Mouse (Mus musculus) cerebellum, postnatal 25 days (tissue): ENCODE results near the gene Slit3.

Source experiments
- DNase-seq, 2 experiments: peaks; one replicate each; pipeline ENCODE4 v3.0.0; 2021; ENCODE audit warnings: mixed read lengths in 2 of 2

Slit3 gene

DNA sequence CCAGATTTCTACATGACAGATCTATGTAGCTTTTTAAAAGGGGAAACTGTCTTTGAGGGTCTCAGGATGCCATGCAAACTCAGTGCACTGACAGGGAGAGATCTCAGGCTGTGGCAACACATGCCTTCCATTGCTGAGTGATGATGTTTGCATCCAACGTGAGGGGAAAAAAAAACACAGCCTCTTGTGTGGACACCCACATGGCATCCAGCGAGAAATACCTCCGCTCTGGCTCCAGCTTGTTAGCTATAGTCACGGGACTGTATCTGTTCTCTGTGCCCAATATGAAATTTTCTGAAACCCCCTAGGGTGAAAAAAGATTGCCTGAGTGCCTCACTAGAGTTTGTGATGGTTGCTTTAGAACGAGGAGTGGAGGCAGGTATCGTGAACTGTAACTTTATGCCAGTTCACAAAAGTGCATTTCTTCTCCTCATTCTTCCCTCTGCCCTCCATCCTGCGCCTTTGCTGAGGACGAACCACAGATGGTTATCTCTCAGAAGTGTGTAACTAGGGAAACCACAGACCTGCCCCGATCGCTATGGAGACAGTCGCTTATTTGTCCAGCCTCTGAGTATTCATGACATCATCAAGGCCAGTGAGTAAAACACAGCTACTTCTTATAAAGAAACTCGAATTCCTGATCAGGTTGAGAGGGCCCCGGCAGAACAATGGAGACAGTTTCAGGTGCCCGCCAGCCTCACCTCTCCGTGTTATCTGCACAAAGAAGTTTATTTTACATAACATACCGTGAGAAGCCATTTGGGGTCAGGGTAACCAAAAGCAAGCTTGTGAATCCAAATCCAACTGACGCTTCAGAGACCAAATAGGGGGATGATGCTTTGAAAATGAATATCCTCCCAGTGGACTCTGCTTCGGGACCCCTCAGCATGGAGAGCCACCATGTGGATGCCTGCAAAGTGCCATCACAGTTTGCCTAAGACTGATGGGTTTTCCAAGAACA, 416.4 kb downstream of the Slit3 start:
- no peak for DNase-seq

DNA sequence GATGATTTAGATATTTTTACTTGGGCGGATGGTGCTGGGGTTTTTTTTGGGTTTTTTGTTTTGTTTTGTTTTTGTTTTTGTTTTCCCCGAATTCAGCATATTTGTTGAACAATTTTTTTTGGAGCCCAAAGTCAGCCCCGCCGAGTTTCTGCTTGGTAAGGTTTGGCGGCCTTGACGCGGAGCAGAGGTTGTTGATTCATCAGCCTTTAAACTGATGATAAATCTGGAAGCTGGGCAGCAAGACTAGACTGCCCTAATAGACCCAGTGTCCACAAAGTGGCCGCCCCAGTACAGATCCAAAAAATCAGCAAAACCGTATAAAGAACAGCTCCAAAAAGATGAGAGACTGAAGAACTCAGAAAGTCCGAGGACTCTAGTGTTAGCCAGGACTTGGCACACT, 421.7 kb downstream of the Slit3 start:
- DNase-seq = no peak

DNA sequence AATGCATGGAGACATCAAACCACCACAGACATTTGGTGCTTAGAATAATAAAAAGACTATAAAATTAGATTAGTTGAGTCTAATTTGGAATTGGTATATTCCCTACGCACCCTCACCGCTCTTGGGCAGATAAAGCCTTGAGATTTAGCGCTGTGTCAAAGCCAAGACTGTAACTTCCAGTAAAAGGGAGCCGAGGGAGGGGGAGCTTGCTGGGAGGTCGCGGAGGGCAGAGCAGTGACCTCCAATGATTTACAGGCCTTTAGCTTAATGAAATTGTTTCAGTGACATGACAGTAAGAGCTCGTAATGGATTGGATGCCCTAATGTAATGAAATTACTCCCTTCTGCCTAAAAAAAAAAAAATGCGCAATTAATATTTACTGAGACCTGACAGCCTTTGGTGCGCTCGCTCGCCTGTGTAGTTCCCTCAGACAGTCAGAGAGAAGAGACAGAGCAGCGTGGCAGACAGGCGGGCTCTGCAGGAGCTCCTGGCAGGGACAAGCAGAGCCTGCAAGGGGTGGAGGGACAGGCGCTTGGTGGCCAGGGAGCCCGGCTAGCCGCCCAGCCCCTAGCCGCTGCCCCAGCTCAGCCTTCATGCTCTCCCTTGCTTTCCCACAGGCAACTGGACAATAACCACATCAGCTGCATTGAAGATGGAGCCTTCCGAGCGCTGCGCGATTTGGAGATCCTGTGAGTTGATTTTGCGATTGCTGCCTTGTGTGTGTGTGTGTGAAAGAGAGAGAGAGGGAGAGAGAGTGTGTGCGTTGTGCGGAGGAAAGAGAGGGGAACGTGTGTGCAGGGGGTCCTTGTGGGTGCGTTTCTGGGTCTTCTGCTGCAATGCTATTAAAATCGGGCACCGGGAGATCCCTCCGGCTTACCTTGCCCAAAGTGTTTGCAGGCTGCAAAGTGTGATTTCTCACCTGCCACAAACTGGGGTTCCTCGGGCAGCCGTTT, 423.4 kb downstream of the Slit3 start:
- DNase-seq = peak; percentile 65 to 77

DNA sequence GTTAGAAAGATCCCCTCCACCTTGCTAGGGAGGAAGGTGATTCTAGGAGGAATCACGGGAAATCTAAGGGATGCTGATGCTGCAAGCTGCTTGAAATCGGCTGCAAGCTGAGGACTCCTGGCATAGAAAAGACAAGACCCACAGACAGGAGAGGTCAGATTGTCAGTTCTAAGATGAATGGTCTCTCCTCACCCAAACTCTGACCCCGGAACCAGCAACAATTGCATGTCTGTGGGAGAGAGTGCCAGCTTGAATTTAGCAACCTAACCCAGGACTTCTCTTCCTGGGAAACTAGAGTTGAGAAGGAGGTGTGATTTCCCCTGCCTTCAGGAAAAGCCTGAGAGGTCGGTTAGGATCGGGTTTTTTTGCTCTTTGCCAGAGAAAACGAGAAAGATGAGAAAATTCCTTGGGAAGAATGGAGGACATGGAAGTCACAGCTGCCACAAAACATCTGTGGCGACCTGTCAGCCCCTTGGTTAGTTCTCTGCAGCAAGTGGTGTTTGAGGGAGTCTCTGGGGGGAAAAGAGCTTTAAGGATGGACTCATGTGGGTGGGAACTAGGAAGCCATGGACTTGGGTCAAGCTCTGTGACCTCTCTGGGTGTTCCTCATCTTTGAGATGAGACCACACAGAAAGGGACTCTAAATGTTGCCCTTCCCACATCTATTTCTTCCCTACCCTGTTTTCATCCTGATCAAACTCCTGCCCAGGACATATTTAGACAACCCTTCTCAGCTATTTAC, 425.2 kb downstream of the Slit3 start:
- no peak for DNase-seq

DNA sequence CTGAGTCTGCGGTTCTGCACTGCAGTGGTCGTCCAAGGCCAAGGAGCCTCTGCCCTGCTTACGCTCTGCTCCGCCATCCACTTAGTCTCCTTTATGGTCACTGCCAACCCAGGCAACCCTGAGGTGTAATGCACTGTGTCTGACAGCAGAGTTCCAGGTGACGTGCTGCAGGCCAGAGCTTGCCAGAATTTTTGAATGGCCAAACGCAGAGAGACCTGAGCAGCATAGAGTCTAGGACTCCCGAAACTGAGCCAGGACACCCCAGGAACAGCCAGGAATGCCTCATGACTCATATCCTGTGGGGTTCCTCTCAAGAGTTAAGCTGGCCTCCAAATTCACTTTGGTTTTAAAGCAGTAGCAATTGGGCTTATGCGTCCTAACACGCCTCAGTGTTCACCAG, 429.0 kb downstream of the Slit3 start:
- peak; percentile 53 to 65 for DNase-seq

DNA sequence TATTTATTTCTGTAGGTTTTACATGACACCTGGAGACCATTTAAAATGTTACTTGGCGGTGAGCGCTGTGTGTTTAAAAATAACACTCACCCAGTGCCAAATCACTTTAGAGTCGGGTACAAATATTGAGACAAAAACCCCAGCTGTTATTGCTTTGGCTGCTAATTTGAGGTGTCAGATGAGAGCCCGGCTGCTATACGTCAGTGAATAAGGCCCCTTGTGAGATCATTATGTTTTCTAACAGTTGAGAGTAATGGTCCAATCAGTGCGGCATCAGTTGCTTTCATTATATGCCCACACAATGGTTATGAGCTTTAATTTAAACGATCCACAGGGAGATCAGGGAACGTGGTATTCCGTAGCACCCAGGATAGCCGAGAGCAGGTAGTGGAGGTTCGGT, 435.2 kb downstream of the Slit3 start:
- DNase-seq = no peak

DNA sequence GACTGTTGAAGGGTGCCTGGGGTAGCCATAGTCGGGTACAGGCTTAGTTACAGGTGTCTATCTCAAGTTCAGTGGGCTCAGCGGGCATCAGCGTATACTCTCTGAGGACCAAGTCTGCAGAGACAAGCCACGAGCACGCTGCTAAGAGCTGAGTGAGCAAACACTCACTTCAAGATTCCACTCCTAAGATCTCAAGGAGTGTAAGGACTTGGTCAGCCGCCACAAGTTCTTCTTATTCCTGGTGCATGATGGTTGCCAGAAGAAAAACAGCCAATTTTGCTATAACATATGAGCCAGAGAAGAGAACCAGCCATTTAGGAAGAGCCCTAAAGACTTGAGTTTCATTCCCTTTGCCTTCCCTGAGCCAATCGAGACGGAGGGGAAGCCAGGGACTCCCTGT, 436.5 kb downstream of the Slit3 start:
- DNase-seq = no peak

DNA sequence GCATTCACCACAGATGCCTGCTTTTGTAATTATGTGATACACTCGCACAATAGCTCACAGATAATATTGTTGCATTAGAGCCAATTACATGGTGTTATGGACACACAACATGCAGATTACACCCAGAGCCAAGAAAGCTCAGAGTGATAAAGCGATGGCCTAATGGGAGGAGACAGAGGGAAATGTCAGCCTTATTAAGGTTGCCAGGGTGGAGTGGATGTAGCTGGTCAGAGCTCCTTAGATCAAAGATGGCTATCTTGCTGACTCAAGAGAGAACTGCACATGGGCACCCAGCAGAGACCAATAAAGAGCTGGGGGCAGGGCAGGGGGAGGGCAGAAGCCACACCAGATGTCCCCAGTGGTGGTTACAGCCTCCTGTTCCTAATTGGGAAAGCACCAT, 437.3 kb downstream of the Slit3 start:
- no peak for DNase-seq

DNA sequence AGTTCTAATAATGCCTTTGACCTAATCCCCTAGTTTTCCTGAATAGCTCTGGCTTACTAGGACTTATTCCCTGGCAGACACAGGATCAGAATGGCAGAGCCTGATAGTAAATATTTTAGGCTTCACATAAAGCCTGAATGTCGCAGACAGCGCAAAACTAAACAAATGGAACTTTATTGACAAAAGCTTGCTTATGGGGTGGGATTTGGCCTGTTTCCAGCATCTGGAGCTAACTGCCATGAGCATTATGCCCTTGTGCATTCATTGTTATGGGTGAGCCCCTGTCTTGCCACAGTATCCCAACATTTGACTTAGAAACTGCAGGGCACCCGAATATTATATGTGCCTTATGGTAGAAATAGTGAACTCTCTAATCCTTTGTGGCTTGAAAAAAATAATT, 438.4 kb downstream of the Slit3 start:
- no peak for DNase-seq

DNA sequence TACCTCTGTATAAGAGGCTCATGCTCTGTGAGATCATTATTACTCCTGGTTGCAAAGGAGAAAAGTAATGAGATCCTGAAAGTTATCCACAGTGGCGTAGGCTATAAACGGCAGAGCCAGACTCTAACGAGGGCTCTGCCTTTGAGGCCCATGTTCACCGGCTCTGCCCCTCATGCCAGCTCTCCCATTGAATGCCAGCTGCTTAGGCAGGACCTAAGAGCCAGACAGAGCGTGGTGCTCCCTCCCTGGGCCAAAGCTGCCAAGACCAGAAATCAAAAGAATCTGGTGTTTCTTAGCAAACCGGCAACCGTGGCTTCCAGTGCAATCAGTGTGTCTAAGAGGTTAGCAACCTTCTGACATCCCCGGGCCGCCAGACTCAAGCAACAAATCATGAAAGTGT, 440.7 kb downstream of the Slit3 start:
- peak; percentile 47 to 62 for DNase-seq

DNA sequence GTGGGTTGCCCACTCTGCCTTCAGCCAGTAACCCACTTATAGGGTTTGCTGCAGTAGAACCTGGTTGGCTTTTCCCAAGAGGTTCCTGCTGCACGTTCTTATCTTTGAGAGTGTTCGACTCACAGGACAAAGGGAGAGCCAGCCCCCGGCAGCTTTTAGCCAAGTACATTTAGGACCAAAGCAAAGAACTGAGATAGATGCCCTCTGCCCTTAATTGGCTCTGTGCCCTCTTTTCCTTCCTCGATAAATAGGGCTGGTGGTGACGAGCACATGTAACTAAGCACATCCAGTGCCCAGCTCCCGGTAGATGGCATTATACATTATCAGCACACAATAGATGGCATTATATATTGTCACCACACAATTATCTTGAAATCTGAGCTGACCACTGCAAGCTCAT, 444.3 kb downstream of the Slit3 start:
- no peak for DNase-seq

DNA sequence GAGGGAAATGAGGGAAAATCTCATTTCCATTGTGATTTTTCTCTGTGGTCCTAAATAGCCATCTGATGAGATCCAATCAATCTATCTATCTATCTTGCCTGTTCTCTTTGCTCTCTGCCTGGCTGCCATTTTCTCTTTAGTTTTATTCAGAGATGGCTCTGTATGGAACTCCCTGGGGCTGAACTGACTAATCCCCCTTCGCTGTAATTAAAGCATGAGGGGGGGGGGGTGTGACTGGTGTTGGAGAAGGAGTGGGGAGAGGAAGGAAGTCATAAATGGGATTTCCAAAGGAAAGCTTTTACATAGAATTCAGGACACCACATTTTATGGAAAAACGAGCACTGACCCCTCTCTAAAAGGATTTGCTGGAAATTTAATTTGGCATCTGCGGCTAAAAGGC, 445.7 kb downstream of the Slit3 start:
- DNase-seq = no peak

DNA sequence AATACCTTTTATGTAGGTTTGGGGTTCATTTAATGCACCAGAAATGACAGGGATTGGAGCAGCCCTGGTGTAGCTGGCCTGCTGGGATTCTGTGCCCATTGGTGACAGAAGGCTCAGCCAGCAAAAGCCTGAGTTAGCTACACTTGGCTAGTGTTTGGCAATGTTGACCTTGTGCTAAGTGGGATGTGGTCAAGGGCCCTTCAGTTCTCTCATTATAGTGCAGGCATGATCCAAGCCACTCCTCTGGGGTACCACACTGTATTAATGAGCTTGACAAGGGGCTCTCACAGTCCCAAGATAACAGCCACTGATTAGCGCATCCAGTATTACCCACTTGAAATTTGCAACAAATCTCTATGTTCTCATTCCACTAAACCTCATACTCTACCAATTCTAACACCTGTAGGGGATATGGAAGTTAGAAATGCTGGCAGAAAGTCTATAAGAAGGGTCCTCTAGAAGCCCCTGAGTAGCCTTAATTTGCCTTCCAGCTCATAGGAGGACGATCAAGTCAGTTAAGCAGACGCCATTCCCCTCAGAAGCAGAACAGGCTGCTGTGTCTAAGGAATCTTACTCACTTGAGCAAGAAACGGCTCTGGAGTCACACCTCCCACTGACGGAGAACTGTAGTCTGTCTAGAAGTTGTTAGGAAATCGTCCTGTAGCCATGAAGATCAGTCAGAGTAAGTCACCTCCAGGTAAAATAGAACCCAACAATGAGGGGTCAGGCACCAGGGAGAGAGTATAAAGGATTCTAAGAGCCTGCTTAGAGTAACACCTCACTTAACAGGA, 448.3 kb downstream of the Slit3 start:
- no peak for DNase-seq

DNA sequence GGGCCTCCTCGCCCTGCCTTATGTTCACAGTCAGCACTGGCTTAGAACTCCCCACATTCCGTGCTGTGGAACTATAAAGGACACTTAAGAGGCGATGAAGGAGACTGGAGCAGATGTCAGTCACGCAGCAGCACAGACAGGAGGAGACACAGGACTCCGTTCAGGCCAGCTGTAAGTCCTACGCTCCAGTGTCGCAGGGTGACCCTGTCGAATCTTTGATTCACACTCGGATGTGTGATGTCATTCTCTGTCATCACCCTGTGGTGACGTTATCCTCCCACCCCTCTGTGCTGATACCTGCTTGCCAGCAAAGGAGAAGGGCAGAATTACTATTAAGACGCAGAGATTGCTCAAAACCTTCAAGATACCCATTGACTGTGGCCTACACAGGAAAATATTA, 448.9 kb downstream of the Slit3 start:
- DNase-seq = no peak

DNA sequence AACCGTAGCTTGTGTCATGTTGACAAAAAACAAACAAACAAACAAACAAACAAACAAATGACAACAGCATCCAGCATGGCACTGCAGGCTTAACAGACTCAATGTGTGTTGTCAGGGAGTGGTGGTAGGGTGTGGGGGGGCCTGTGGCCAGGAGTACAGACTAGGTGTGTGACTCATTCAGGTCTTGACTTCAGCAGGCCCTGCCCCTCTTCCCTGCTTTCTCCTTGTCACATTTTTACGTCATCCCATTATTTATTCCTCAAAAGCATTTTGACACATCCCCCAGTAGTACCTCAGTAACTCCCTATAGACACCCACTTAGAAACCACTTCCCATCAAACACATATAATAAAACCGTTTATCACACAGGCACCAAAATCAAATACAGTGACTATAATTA, 450.9 kb downstream of the Slit3 start:
- no peak for DNase-seq

DNA sequence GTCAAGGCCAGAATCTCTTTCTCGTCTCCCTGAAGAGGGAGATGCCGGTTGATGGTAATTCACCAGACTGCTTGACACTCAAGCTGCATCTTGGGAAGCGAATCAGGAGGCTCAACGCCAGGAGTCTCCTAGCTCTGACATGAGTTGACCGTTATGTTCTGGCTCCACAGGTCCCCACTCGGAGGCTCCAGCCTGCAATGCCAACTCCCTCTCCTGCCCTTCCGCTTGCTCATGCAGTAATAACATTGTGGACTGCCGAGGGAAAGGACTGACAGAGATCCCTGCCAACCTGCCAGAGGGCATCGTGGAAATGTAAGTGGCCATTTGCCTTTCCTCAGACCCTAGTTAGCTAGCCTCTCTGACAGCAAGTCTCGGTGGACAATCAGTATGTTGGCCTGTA, 457.8 kb downstream of the Slit3 start:
- DNase-seq = peak; percentile 27 to 35

DNA sequence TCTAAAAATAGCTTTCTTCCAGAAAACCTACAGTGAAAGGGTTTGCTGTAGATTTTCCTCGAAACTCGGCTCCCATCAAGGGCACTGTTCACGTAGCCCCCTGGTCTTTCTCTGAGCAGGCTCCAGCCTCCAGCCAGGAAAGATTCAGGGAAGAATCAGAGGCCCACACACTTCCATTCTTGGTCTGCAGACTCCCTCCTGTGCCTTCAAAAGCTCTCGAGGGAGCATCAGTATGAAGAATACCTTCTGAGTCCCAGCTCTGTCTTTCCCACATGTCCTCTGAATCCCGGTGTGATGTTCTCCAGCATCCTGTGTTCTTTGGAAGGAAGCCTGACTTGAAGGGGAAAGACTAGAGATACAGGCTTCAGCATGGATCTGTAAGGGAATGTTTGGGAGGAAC, 461.6 kb downstream of the Slit3 start:
- no peak for DNase-seq

DNA sequence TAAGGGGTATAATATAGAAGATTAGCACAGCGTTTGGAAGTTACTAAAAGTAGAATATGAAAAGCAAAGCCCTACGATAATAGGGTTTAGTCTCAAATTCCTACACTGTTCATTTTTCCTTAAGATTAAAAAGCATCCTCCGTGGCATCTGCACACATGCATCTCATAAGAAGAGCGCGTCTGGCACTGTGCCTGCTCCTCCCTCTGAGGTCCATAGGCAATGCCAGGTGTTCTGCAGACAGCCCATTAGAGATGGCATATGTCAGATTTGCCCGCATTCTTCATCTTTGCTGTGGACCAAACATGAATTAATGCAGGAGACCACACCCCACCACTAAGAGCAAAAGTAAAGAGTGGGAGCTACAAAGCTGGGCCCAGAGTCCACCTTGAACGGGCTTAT, 462.6 kb downstream of the Slit3 start:
- DNase-seq = peak in 1 of 2 experiments; percentile 53

DNA sequence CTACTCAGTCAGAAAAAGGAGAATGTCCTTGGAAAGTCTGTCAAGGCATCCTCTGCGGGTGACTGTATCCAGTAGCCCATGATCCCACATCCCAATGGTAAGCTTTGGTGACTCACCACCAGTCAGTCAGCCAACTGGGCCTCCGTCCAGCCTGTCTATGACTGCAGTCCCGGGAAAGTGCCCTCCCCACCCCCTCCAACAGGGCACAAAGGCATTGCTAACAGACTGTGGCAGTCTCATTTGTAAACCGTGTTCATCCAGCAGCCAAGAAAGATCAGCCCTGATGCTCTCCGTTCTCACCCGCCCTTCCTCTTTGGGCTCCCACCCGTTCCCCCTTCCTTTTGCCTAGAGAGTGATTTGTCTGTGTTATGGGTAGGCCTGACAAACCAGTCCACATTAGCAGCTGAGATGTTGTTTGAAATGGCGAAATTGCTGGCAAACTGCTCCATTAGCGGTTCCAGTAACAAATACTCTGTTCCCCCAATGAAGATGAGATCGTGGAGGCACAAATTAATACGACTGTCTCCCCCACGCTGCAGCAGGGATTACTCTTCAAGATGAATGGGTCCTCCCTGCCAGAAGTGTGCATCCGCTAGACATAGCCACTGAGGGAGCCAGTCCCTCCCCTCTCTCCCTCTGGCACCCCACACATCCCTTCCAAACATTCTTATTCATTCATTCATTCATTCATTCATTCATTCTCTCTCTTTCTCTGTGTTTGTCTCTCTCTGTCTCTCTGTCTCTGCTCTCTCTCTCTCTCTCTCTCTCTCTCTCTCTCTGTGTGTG, 466.3 kb downstream of the Slit3 start:
- DNase-seq = peak; percentile 95 to 99

DNA sequence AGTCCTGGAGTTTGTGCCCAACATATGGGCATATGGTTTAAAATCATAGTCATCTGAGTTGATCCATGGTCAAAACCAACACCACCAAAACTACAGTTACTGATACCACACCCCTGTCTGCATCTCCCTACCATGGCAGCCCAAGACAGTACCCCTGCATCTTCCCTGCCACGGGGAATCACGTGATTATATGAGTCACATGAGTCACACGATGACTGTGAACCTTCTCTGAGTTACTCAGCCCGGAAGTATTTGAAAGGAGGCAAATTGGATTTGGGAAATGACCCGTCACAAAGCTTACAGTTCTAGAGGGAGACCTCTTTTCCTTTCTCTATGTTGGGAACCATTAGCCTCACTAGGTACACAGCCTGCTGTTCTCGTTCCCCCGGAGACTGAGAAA, 468.9 kb downstream of the Slit3 start:
- DNase-seq = no peak
